Mouse (Mus musculus): ENCODE measurements around the gene Fes. TPM values are rescaled to one million over a fixed set of nuclear protein-coding genes. Genes with fewer than 3 reads are reported as not detected.

Gene Fes
- total RNA-seq (2022), result 10 to 100 TPM in 2 of 4 experiments, 1 to 10 TPM in 2; 6.4 to 13.5 (median 9.1) TPM

DNA sequence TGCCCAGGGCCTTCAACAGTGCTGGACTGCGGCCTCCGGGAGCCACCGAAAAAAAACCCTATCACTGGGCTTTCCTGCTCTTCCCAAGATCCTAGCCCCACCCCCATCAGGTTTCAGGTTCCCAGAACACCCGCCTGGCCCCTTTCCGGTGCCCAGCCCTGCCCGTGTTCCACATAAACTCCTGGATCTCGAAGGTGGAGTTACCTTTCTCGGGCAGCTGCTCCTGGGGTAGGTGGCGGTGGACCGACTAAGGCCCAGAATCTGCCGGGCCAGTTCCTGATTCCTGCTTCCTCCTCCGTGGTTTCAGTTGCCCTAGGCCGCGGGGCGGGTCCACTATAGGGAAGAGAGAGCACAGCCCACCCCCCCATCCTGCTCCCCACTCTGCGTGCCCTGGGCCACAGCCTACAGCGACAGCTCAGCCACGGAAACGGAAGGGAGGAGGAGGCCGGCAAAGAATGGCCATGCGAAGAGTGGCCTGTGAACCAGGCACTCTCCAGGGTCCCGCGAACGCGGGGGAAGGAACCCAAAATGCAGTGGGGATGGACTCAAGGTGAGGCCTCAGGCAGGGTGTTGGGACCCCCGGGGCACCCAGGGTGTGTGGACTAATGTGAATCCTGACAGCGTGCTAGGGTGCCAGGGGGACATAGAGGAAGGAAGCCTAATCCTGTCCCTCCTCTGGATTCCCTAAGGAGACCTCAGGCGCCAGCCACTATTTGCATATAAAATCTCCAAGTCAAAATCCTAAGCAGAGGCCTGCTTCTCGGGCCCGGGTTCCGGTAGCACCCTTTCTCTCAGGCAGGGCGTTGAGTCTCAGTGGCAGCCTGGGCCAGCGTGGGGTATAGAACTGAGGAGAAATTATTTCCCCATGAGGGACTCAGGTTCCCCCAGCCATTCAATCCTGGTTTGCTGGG lies at the start of gene Fes:
Gene Fes (minus strand): TSS at position 314 of the 911 bp plus-strand sequence.
- DNase-seq (ENCODE audit: low spot score), result peak; percentile 84

DNA sequence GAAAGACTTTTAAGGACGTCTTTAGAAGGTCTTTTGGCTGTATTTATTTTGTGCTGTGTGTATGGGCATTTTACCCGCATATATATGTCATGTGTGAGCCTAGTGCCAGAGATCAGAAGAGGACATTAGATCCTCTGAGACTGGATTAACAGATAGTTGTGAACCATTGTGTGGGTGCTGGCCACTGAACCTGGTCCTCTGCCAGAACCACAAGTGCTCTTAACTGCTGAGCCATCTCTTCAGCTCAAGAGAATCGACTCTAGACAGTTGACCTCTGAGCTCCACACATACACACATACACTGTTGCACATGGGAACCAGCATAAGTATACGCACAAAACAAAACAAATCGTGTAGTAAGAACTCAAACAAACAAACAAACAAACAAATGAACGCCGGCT lies 48.8 kb upstream of the Fes start:
- no peak for DNase-seq (ENCODE audit: low spot score)

DNA sequence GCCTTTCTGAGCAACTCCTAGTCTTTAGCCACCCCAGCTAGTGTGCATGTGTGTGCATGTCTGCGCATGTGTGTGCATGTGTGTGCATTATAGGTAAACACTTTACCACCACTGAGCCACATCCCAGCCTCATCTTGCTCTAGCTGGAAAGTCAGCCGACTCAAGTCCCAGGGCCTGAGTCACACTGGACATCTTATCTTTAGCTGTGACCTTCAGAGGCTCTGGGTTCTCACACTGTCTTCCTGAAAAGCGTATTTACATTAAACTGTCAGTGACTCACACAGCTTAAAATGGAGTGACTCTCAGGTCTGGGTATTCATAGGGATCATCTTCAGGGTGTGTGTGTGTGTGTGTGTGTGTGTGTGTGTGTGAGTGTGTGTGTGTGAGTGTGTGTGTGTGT lies 47.8 kb upstream of the Fes start:
- no peak for DNase-seq (ENCODE audit: low spot score)

DNA sequence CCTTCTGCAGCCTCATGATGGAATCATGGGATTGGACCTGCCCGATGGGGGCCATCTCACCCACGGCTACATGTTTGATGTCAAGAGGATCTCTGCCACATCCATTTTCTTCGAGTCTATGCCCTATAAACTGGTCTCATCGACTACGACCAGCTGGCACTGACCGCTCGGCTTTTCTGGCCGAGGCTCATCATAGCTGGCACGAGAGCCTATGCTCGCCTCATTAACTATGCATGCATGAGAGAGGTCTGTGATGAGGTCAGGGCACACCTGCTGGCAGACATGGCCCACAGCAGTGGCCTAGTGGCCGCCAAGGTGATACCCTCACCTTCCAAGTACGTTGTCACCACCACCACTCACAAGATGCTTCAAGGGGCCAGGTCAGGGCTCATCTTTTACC lies 41.9 kb upstream of the Fes start:
- no peak for DNase-seq (ENCODE audit: low spot score)

DNA sequence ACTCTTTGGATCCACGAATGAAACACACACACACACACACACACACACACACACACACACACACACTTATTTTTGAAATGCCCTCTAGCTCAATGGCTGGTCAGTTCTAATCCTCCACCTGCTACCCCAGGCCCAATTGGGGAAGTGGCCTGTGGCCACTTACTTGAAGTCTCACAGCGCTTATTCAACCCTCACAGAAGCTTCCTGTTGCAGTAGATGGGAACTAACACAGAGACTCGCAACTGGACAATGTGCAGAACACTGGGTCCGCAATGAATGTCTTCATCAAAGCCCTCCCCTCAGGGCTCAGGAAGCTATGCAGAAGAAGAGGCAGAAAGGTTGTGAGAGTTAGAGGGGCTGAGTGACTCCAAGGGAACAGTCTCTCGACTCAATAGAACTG lies 40.0 kb upstream of the Fes start:
- DNase-seq (ENCODE audit: low spot score), result no peak

DNA sequence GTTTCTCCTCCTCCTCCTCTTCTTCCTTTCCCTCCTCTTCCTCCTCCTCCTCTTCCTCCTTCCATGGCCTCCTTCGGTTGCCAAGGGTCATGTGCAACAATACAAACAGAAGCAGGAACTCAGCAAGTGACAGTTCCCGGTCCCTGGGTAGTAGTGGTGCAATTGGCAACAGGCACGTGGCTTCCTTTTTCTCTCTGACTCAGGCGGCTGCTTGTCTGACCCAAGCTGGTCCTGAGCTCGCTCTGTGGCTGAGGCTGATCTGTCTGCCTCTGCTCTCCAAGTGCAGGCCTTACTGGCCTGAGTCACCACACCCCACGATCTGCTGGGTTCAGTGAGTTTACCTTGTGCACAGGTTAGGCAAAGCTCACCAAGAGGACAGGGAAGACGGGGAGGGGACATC lies 38.6 kb upstream of the Fes start:
- DNase-seq (ENCODE audit: low spot score), result no peak

DNA sequence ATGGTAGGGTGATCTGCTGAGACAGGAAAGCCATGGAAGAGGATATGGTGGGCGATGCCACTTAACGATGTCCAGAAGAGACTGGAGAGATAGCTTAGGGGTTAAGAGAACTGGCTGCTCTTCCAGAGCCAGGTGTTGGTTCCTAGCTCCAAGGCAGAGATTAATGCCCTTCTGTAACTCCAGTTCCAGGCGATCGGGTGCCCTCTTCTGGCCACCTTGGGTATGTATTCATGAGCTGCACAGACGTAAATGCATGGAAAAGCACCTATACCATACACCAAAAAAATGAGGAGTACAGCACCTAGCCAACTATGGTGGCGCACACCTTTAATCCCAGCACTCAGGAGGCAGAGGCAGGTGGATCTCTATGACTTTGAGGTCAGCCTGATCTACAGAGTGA lies 37.0 kb upstream of the Fes start:
- DNase-seq (ENCODE audit: low spot score), result no peak

DNA sequence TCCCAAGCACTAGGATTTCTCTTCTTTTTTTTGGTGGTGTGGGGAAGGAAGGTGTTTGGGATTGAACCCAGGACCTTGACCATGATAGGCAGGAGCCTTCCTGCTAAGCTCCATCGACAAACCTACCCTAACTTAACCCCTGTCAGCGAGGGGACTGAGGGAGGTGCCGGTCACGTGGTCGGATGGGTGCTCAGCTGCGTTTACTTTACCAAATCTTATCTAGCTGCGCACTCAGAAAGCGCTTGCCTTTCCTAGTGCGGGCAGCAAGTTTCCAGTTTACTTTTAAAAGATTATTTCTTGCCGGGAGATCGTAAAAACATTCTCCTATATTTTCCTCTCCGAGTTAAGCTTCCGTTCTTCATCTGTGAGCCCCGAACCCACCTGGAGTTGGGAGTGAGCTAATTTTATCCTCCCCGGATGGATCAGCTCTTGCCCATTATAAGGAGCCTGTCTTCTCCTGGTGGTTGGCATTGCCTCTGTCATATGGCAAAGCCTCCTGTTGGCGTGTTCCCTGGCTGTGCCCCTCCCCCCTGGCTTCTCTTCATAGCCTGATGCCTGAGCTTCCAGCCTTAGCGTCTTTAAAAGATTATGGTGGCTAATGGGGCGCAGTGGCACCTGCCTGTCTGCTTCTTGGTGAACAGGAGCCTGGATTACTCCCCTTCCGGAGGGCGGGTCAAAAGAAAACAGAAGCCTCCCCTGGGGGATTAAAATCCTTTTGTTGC lies 35.2 kb upstream of the Fes start:
- peak; percentile 46 for DNase-seq (ENCODE audit: low spot score)

DNA sequence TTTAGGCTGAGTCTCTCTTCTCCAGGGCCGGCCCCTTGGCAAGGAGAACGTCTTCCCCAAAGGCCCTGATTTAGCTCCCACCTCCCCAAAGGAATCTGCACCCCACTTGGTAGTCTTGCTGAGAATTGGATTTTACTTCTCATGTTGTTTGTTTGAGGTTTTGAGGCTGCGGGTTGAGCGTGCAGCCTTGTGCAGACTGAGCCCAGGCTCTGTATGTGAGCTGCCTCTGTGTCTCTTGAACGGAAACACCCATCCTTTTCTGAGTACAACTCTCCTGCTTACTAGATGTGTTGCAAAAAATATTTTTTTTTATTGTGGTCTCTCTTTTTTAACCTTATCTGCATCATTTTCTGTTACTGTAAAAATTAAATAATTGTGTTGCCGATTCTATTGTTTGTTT lies 33.8 kb upstream of the Fes start:
- no peak for DNase-seq (ENCODE audit: low spot score)

DNA sequence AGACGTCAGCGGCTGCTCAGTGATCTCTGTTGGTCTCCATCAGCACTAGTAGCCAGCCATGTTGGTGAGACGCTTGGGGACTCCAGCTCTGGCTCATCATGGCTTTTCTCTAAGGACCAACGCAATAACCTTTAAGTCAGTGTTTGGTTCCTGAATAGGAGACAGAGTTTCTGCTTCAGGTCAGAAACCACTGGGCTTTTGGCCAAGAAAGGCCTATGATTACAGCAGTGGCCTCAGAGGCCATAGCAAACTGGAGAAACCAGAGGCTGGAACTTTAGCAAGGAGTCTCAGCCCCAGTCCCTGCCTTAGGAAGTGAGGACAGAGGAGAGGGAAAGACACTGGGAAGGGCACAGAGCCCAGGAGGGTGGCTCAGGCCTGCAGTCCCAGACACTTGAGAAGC lies 32.8 kb upstream of the Fes start:
- no peak for DNase-seq (ENCODE audit: low spot score)

DNA sequence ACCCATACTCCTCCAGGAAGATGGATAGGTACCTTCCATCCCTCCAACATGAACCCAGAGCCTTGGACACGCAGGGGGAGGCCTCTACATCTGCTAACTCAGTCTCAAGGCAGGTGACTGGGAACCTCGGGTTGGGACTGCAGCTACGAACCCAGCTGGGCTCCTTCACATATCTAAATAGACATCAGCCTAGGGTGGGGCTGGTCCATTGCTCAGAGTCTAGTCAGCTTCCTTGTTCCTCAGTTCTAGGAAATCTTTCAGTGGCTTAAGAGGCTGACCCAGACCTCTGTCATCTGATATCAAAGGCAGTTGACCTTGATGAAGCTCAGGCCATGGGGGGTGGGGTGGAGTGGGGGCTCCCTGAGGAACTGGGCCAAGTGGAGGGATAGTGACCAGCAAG lies 31.5 kb upstream of the Fes start:
- DNase-seq (ENCODE audit: low spot score), result no peak

DNA sequence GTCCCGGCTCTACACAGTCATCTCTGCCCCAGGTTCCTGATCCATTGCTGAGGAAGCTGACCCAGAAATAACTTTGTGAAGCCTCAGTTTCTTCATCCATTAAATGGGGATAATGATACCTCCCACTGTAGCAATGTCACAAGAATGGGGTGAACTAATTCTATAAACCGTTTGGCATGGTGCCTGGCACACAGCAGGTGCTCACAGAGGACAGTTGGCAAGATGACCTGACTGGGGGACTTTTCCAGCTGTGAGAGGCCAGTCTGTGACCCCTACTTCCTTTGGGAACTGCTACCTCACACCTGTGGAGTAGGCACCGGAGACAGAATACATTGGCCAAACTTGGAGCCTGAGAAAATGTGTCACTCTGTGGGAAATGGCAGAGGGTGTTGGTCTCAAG lies 30.3 kb upstream of the Fes start:
- no peak for DNase-seq (ENCODE audit: low spot score)

DNA sequence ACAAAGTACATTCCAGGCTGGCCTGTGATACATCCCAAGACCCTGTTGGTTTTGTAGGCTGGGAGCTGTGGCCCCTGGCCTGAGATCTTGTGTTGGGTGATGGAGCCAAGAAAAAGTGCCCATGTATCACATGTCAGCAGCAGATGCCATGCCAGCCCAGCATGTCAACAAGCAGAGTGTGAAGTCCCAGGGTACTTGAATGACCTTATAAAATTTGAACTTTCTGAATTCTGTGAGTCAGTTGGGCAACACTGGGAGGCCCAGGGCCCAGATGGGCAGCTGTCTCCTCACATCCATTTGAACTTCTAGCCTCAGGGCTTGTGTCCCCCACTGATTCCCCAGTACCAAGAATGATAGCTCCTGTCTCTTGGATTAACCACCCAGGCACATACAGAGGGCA lies 29.9 kb upstream of the Fes start:
- DNase-seq (ENCODE audit: low spot score), result no peak

DNA sequence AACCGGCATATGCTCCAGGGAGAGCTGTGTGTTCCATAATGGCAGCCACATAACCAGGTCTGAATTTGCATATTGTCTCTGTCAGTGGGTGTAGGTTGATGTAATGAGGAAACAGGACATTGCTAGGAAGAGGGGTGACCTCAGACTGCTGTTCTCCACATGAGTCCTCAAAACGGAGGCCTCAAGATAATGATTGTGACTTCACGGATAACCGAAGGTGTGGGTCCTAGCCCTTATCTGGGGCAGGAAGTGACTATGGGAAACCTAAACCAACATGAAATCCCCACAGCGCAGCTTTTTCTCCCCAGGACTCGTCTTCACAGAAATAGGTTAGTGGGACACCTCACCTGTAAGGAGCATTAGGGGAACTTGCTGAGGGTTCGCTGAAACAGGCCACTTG lies 29.2 kb upstream of the Fes start:
- DNase-seq (ENCODE audit: low spot score), result no peak

DNA sequence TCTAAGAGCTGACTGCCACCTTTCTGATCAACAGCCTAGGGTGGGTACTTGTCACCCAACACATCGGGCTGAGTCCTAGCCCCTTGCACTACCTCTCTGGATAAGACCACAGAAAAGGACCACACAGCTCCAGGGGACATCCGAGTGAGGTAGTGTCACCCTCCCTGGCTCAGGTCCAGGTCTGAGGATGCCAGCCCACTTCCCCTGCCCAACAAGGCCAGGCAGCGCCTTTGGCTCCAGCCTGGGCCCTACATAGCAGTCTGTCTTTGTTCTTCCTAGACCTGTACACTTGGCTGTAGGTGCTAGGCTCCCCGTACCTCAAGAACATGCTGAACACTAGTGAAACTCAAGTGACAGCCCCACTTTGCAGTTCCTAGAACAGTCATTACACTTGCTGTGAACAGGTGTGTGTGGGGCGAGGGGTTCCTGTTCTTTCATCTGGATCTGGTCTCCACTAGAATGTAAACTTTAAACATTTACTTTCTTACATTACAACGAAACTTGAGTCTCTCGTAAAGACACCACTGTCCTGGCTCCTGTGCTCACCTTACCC lies 26.6 kb upstream of the Fes start:
- no peak for DNase-seq (ENCODE audit: low spot score)

DNA sequence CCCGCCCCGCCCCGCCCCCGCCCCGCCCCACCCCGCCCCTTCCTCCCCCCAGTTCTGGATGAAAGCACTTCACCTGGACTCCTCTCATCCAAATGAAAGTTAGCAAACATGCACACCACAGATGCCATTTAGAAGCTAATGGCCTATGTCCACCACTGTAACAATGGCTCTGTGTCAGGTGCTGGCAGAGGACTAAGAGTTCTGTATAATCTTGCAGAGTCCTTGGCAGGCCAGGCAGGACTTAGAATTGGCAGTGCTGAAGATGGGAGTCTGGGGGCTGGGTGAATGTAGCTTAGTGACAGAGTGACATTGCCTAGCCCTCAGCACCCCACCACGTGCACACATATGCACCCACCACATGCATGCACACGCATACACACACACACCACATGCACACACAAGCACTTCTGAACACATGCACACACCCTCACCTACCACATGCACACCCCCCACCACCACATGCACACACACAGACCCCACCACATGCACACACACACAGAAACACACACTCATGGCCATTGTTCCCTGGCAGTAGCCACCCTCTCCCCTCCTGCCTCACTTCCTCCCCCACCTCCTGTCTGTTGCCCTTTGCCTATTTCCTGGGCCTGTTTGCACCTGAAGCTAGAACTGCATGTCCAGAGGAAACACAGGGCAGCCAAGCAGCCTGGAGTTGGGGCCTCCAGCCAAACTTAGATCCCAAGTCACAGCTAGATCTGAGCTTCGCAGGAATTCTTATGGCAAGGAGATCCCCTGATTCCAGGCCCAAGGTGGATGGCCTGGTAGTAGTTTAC lies 26.0 kb upstream of the Fes start:
- DNase-seq (ENCODE audit: low spot score), result no peak

DNA sequence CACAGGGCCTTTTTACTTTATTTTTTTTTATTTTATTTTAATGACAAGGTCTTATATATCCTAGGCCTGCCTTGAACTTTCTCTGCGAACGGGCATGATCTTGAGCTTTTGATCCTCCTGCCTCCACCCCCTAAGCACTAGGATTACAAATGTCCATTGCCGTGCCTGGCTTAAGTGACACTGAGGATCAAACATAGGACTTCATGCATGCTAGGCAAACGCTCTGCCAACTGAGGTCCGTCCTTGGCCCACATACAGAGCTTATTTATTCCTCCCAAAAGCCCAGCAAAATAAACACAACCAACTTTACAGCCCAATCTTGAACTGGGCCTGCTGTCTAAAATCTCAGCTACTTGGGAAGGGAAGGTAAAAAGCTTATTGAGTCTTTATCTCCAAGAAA lies 25.0 kb upstream of the Fes start:
- no peak for DNase-seq (ENCODE audit: low spot score)

DNA sequence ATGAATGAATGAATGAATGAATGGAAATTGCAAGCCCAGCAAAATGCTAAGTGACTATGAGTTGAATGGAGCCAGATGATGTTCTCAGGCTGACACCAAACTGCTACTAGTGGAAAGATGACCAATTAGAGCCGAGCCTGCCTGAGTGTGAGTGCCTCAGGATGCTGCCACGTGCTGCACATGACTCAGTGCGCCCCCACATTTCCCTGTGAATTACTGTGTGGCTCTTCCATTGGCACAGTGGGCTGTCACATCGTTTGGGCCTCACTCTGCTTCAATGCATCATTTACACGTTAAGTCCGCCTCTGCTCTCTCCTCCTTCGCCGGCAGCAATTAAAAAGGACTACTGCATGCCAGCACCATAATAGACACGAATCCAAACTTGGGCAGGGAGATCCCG lies 24.5 kb upstream of the Fes start:
- DNase-seq (ENCODE audit: low spot score), result no peak

DNA sequence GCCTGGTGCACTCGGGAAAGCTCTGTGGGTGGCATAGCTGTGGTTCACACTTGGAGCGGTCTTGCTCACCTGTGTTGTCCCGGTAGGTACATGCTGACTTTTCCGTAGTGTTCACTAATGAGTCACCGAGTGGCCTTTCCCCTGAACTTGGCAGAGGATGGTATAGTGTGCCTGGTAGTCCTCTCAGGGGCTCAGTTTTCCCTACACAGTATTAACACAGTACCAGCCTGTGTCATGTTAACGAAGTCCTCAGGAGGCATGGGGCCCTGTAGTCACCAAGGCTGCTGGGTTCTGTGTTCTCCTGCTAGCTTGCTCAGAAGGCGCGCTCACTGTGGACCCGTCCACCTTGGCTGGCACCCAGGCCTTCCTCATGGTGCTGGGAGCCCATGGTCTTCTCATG lies 22.6 kb upstream of the Fes start:
- DNase-seq (ENCODE audit: low spot score), result no peak

DNA sequence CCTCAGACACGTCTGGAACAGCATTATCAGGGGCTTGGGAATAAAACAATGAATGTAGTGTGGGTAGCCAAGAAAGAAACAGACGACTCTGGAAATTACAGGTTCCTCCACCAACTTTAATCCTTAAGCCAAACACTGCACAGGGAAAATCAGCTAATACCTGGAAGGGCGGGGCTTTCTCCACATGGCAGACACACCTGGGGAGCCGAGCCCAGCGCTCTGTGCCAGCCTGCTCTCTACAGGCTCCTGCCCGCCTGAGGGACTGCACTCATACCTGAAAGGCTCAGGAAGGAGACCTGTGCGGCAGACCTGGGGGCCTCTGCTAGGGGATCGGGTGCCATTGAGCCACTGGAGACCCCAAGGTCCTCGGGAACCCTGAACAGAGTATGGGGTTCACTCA lies 20.0 kb upstream of the Fes start:
- no peak for DNase-seq (ENCODE audit: low spot score)

DNA sequence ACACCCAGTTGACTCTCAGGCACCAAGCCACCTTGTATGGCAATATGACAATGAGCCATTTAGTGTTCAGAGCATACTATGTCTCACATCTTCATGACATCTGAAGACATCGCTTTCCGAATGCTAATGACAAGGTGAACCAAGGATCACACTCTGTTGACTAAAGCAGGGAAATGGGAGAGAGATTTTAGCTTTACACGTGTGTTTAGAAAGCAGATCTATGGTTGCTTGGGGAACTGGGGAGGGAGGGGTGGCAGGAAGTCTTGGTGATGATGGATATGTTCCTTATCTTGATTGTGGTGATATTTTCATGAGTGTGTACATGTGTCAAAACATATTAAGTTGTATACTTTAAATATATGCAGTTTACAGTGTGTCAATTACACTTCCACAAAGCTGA lies 18.4 kb upstream of the Fes start:
- no peak for DNase-seq (ENCODE audit: low spot score)

DNA sequence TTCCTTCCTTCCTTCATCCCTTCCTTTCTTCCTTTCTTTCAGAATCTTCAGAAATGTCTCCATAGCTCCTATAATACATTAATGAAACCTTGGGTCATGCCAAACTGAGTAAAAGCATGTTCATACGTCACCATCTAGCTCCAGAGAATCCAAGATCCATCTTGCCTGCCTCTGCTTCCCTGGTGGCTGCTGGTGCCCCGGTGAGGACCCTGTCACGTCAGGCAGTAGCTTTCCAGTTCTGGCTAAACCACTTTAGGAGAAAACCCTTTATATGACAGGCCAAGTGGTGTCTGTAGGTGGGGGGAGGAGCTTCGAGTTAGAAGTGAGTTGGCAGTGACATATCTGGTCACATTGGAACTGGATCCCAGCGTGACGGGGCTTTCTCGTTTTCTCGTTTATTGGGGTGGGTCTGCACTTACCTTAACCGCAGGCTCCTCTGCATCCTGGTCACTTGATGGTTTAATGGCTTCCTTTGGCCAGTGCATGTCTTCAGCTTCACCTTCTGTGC lies 17.5 kb upstream of the Fes start, which contains the start of gene Furin:
Gene Furin (minus strand): TSS at position 249 of the 508 bp plus-strand sequence.
- DNase-seq (ENCODE audit: low spot score), result no peak
